Mouse (Mus musculus) common myeloid progenitor, adult 5-6 weeks (primary cell): ENCODE results near the gene Tmem107. TPM values are rescaled to one million over a fixed set of nuclear protein-coding genes. Genes with fewer than 3 reads are reported as not detected.

Experiments used
- ATAC-seq: replicated peaks from 2 replicates; pipeline ENCODE4 v1.8.0; 2016; ENCODE audit warnings: low read depth, mild to moderate bottlenecking, moderate TSS enrichment, inconsistent platforms; ENCODE audit not compliant: poor library complexity, severe bottlenecking
- total RNA-seq: library from RNA; stranded (forward); fragments of 200-1000, 187-1606 nt; gene quantifications from 2 replicates; pipeline ENCODE4 v1.2.3, GENCODE M21; 2017

The Tmem107 gene
- total RNA-seq, 1 experiment from 2014 or later: 23.2 TPM

DNA sequence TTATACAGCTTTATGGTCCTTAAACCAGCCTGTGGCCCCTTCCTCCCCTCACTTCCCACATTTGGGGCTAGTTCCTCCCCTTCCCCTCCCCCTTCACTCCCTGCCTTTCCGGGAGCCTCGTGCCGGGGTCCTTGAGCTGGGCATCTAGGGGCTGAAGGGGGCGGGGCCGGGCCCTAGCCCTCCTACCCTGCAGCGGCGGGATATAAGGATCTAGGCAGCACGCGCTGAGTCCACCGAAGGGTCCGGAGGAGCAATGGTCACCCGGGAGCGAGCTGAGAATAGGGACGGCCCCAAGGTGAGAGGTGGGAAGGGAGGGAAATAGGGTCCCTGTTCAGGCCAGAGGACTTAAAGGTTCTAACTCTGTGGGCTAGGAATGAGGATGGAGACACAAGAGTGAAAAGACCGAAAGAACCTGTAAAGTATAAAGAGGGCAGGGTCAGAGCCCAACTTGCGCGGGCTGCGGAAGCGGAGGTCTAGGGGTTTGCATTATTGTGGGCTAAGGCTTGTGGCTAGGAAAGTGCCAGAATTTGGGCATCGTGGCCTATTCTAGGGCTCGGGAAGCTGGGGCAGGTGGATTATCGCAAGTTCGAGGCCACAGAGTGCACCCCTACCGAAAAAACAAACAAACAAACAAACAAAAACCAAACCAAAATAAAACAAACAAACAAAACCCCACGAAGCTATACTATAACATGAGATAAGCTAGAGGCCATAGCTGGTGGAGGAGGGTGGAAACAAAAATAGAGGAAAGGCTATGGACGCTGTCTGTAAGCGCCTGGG, 49.8 kb downstream of the Tmem107 start, which contains the start of gene Hes7:
Hes7 (plus strand) TSS at position 184 of the 780 bp plus-strand sequence.
- no peak for ATAC-seq

DNA sequence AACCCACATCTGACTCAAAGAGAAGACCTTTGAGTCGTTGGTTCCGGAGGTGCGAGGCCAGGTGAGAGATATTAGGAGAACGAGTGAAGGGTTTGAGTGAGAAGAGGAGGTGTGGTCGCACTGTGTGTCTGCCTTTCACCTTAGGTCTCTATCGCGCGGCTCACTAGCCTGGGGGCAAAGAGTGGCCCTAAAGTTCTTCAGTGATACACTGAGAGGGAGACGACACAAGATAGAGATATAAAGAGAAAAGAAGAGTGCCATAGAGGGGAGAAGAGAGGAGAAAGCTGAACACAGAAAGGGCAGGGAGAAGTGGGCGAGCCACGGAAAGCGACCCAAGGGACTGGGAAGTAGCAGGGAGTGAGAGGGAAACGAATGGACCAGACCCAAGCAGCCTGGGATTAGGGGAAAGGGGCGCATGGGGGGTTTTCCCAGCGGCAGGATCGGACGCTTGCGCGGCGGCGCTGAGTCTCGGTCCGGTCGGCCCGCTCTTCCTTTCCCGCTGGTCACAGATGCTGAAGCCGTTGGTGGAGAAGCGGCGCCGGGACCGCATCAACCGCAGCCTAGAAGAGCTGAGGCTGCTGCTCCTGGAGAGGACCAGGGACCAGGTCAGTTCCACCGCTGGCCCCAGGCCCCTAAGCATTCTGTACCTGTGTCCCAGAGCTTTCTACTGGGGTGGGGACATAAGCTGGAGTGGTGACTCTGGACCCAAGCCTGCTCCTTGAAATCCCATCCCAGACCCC, 50.6 kb downstream of the Tmem107 start:
- ATAC-seq: no peak

GRCm38 (mm10) chr11:69121741-69122335, 51.2 kb downstream of the Tmem107 start:
- no peak for ATAC-seq

DNA sequence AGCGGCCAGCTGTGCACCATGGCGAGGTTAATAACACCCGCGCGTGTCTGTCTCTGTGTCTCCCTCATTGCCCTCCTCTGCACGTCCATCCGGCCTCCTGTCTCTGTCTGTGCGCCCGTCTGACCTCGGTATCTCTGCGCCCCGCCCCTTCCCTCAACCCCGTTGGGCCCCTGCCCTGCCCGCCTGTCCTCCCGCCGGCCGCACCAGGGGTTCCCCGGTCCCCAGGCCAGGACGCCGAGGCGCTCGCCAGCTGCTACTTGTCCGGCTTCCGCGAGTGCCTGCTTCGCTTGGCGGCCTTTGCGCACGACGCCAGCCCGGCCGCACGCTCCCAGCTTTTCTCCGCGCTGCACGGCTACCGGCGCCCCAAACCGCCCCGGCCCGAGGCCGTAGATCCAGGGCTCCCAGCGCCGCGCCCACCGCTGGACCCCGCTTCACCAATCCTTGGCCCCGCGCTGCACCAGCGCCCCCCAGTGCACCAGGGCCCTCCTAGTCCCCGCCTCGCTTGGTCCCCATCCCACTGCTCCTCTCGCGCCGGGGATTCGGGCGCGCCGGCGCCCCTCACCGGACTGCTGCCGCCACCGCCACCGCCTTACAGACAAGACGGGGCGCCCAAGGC, 51.8 kb downstream of the Tmem107 start, which contains the start of gene 9130213A22Rik:
9130213A22Rik (minus strand) TSS at position 254 of the 616 bp plus-strand sequence.
- ATAC-seq: peak; percentile 36

Other genes with a start within 250 kb of the Tmem107 start
- 36.8 and 38.4 TPM in 2 replicates for gene Ndel1, start 198.9 kb upstream of the Tmem107 start, total RNA-seq
- 0.23 TPM in 1 of 2 replicates, not detected in the other for gene Rnf222, start 182.3 kb upstream of the Tmem107 start, total RNA-seq
- gene Rpl26, start 169.2 kb upstream of the Tmem107 start, total RNA-seq: 5,501 and 6,055 TPM in 2 replicates
- not detected in 2 replicates for gene Odf4, start 143.7 kb upstream of the Tmem107 start, total RNA-seq
- 0.14 and 1.1 TPM in 2 replicates for gene Arhgef15, start 113.3 kb upstream of the Tmem107 start, total RNA-seq
- gene Slc25a35, start 102.7 kb upstream of the Tmem107 start, total RNA-seq: 1.4 and 2.1 TPM in 2 replicates
- gene Rangrf, start 95.6 kb upstream of the Tmem107 start, total RNA-seq: 36.7 and 39.4 TPM in 2 replicates
- gene Pfas, start 62.3 kb upstream of the Tmem107 start, total RNA-seq: 50.5 and 57.2 TPM in 2 replicates
- gene Ctc1, start 54.9 kb upstream of the Tmem107 start, total RNA-seq: 18.0 and 30.8 TPM in 2 replicates
- gene Aurkb, start 25.2 kb upstream of the Tmem107 start, total RNA-seq: 89.5 and 121 TPM in 2 replicates
- 4.5 and 5.4 TPM in 2 replicates for gene Borcs6, start 11.1 kb upstream of the Tmem107 start, total RNA-seq
- 7.1 and 10.0 TPM in 2 replicates for gene Vamp2, start 17.7 kb downstream of the Tmem107 start, total RNA-seq
- 9.3 and 16.9 TPM in 2 replicates for gene Per1, start 24.4 kb downstream of the Tmem107 start, total RNA-seq
- not detected in 2 replicates for gene Hes7, start 49.6 kb downstream of the Tmem107 start, total RNA-seq
- not detected in 2 replicates for gene 9130213A22Rik, start 51.8 kb downstream of the Tmem107 start, total RNA-seq
- gene Aloxe3, start 55.1 kb downstream of the Tmem107 start, total RNA-seq: 6.9 TPM in 1 of 2 replicates, not detected in the other
- not detected in 2 replicates for gene Alox12b, start 86.2 kb downstream of the Tmem107 start, total RNA-seq
- gene Alox8, start 127.0 kb downstream of the Tmem107 start, total RNA-seq: not detected in 2 replicates
- 0.14 TPM in 1 of 2 replicates, not detected in the other for gene Gucy2e, start 166.2 kb downstream of the Tmem107 start, total RNA-seq